Mouse (Mus musculus) ES-Bruce4 (cell line): Measurements from ENCODE around the gene Nos1. TPM values are rescaled to one million over a fixed set of nuclear protein-coding genes. Genes with fewer than 3 reads are reported as not detected.

Experiments
- H3K27ac ChIP-seq: 2 replicates; pipeline ENCODE4 v1.5.1; 2012; ENCODE audit warnings: low read length, inconsistent platforms; ENCODE audit not compliant: insufficient read depth
- H3K27me3 ChIP-seq: 2 replicates; pipeline ENCODE4 v1.6.1; 2012; ENCODE audit warnings: mild to moderate bottlenecking, low read length, inconsistent platforms; ENCODE audit not compliant: control insufficient read depth, poor library complexity, insufficient read depth, severe bottlenecking
- H3K36me3 ChIP-seq: 2 replicates; pipeline ENCODE4 v1.6.1; 2012; ENCODE audit warnings: inconsistent platforms, mild to moderate bottlenecking, low read length, moderate library complexity; ENCODE audit not compliant: control insufficient read depth, poor library complexity, insufficient read depth, severe bottlenecking
- H3K4me1 ChIP-seq: one replicate; pipeline ENCODE4 v1.8.1; 2011; ENCODE audit warnings: low read length; ENCODE audit not compliant: control insufficient read depth, insufficient read depth
- H3K4me3 ChIP-seq: 2 replicates; pipeline ENCODE4 v1.5.1; 2011; ENCODE audit warnings: low read depth, mild to moderate bottlenecking, low read length
- H3K9ac ChIP-seq: 2 replicates; pipeline ENCODE4 v1.6.1; 2012; ENCODE audit warnings: low read depth, mild to moderate bottlenecking, inconsistent platforms; ENCODE audit not compliant: poor library complexity, severe bottlenecking
- H3K9me3 ChIP-seq: replicated peaks from 2 replicates; pipeline ENCODE4 v1.6.1; 2012; ENCODE audit warnings: mild to moderate bottlenecking, low read length, inconsistent platforms; ENCODE audit not compliant: control insufficient read depth, poor library complexity, insufficient read depth, severe bottlenecking
- CTCF ChIP-seq: IDR thresholded peaks from one replicate; pipeline ENCODE4 v1.8.1; 2011; ENCODE audit warnings: low read depth, low read length
- EP300 ChIP-seq: IDR thresholded peaks from 2 replicates; pipeline ENCODE4 v1.6.1; 2011; ENCODE audit warnings: low read depth, low read length; ENCODE audit not compliant: insufficient read depth
- POLR2A ChIP-seq: IDR thresholded peaks from one replicate; pipeline ENCODE4 v1.8.1; 2011; ENCODE audit warnings: low read length; ENCODE audit not compliant: insufficient read depth
- polyA plus RNA-seq: library from polyadenylated mRNA; stranded (reverse); fragments of >200 nt; gene quantifications from 2 replicates; pipeline ENCODE4 v1.2.4, GENCODE M21; 2011; ENCODE audit warnings: low read depth; ENCODE audit not compliant: missing spikeins, insufficient read depth, insufficient read length

Gene Nos1
- polyA plus RNA-seq, 1 experiment = 1.7 TPM

- peak; percentile 50 for TF ChIP-seq CTCF
- no peak for TF ChIP-seq EP300
- Histone ChIP-seq H3K27ac (no peak overlapping the region), H3K36me3 (no peaks in the 10 kb centered on the region), H3K4me1 (peaks cover 12% of the 10 kb centered on the region), H3K4me3 (no peak overlapping the region), H3K9ac (no peak overlapping the region), H3K27me3 (no peaks in the 10 kb centered on the region), H3K9me3 (no peaks in the 10 kb centered on the region)
These were observed 120.3 kb downstream of the Nos1 start for GRCm38 (mm10) chr5:117900921-117901705.

DNA sequence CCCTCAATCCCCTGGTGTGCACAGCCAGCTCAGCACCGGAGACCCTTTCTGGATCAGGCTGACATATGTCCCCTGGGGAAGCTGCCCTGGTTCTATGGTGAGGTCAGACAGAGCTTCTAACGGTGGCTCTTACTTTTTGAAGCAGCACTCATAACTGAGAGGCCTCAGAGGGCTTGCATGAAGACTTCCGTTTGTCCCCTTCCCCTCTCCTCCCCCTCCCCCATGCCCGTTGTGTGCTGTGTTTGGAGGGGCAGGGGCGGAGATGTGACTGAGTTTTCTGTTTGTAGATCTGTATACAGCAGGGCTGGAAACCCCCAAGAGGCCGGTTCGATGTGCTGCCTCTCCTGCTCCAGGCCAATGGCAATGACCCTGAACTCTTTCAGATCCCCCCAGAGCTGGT, 122.7 kb downstream of the Nos1 start:
- Histone ChIP-seq H3K4me3 (no peak overlapping the region), H3K36me3 (no peaks in the 10 kb centered on the region), H3K27me3 (no peaks in the 10 kb centered on the region), H3K9ac (no peak overlapping the region), H3K27ac (no peak overlapping the region), H3K9me3 (no peaks in the 10 kb centered on the region), H3K4me1 (peaks cover 3% of the 10 kb centered on the region)
- TF ChIP-seq POLR2A (no peak), CTCF (no peak), EP300 (no peak)

DNA sequence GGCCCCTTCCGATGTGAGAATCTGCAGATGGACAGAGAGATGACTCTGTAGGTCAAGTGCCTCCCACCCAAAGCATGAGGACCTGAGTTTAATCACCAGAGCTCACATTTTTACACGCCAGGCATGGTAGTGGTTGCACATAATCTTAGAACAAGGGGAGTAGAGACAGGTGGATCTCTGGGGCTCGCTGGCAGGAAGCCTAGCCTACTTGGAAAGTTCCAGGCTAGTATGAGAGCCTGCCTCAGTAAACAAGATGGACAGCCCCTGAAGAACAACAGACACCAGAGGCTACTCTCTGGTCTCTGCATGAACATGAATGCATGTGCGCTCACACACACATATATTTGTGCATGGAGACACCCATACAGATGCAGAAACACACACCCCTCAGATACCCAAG, 124.9 kb downstream of the Nos1 start:
- Histone ChIP-seq H3K4me3 (no peak overlapping the region), H3K27ac (no peak overlapping the region), H3K36me3 (no peaks in the 10 kb centered on the region), H3K4me1 (no peaks in the 10 kb centered on the region), H3K9me3 (no peaks in the 10 kb centered on the region), H3K27me3 (no peaks in the 10 kb centered on the region), H3K9ac (no peak overlapping the region)
- no peak for TF ChIP-seq POLR2A
- TF ChIP-seq EP300 = no peak
- TF ChIP-seq CTCF = no peak

GRCm38 (mm10) chr5:117909524-117909923, 128.7 kb downstream of the Nos1 start:
- no peak for TF ChIP-seq POLR2A
- no peak for TF ChIP-seq CTCF
- TF ChIP-seq EP300 = no peak
- Histone ChIP-seq H3K4me3 (no peak overlapping the region), H3K36me3 (no peaks in the 10 kb centered on the region), H3K27ac (no peak overlapping the region), H3K9me3 (no peaks in the 10 kb centered on the region), H3K9ac (no peak overlapping the region), H3K27me3 (no peaks in the 10 kb centered on the region), H3K4me1 (no peaks in the 10 kb centered on the region)

- Histone ChIP-seq H3K36me3 (no peaks in the 10 kb centered on the region), H3K9me3 (no peaks in the 10 kb centered on the region), H3K4me1 (no peaks in the 10 kb centered on the region), H3K27ac (no peak overlapping the region), H3K9ac (no peak overlapping the region), H3K4me3 (no peak overlapping the region), H3K27me3 (no peaks in the 10 kb centered on the region)
- TF ChIP-seq POLR2A (no peak), EP300 (no peak), CTCF (no peak)
These were observed 135.5 kb downstream of the Nos1 start for GRCm38 (mm10) chr5:117916349-117916748.

GRCm38 (mm10) chr5:117916906-117917305, 136.1 kb downstream of the Nos1 start:
- no peaks in the 10 kb centered on the region for H3K4me1 ChIP-seq
- no peaks in the 10 kb centered on the region for H3K36me3 ChIP-seq
- H3K9ac ChIP-seq = no peak overlapping the region
- TF ChIP-seq POLR2A = no peak
- peak; percentile 42 for TF ChIP-seq CTCF
- H3K9me3 ChIP-seq = no peaks in the 10 kb centered on the region
- H3K4me3 ChIP-seq = no peak overlapping the region
- H3K27me3 ChIP-seq = no peaks in the 10 kb centered on the region
- no peak overlapping the region for H3K27ac ChIP-seq
